Mouse (Mus musculus): ENCODE data around the gene Eci2.
"Not testable (repeated sequence)": the region's sequence is repeated elsewhere in the genome, so short reads cannot be mapped to it uniquely, and the experiment has no call there.

Gene Eci2

GRCm38 (mm10) chr13:34991581-34992273 is 35.2 kb downstream of the Eci2 start:
- no peak for DNase-seq

GRCm38 (mm10) chr13:34983479-34983878 is 43.4 kb downstream of the Eci2 start:
- not testable (repeated sequence) for DNase-seq

GRCm38 (mm10) chr13:34978635-34979034 is 48.3 kb downstream of the Eci2 start:
- not testable (repeated sequence) for DNase-seq

GRCm38 (mm10) chr13:34977410-34977809 is 49.5 kb downstream of the Eci2 start:
- DNase-seq = no peak

GRCm38 (mm10) chr13:34976116-34976515 is 50.8 kb downstream of the Eci2 start:
- no peak for DNase-seq

GRCm38 (mm10) chr13:34973770-34974169 is 53.1 kb downstream of the Eci2 start:
- no peak for DNase-seq

GRCm38 (mm10) chr13:34973149-34973548 is 53.7 kb downstream of the Eci2 start:
- DNase-seq = no peak

- not testable (repeated sequence) for DNase-seq
These were observed 54.4 kb downstream of the Eci2 start for GRCm38 (mm10) chr13:34972456-34972855.

- not testable (repeated sequence) for DNase-seq
These were observed 61.2 kb downstream of the Eci2 start for GRCm38 (mm10) chr13:34965647-34966046.

GRCm38 (mm10) chr13:34964866-34965265 is 62.0 kb downstream of the Eci2 start:
- DNase-seq = no peak

- no peak for DNase-seq
These were observed 62.5 kb downstream of the Eci2 start for GRCm38 (mm10) chr13:34964419-34964818.

- DNase-seq = no peak
These were observed 63.1 kb downstream of the Eci2 start, which contains the start of gene Eci3 for GRCm38 (mm10) chr13:34963511-34964397. Gene Eci3, minus strand, starts transcription at chr13:34963810.

GRCm38 (mm10) chr13:34960996-34961770 is 65.7 kb downstream of the Eci2 start:
- no peak for DNase-seq

GRCm38 (mm10) chr13:34958158-34958557 is 68.7 kb downstream of the Eci2 start:
- DNase-seq = not testable (repeated sequence)

- no peak for DNase-seq
These were observed 70.0 kb downstream of the Eci2 start for GRCm38 (mm10) chr13:34956901-34957300.

- DNase-seq = not testable (repeated sequence)
These were observed 75.5 kb downstream of the Eci2 start for GRCm38 (mm10) chr13:34951437-34951836.

- no peak for DNase-seq
These were observed 84.5 kb downstream of the Eci2 start for GRCm38 (mm10) chr13:34942370-34942769.

- DNase-seq = no peak
These were observed 91.8 kb downstream of the Eci2 start for GRCm38 (mm10) chr13:34934931-34935644.
